Mouse (Mus musculus) hindbrain, embryonic 14.5 days (tissue): ENCODE measurements at regions not wholly inside any gene's neighbourhood (a gene's known extent, or its start where the extent isn't known, plus 50 kb on each side); places are given as distances from the start of the nearest gene placed in this dataset.

Source experiments
- ATAC-seq: fragments of 200-750 bp; cut with Nextera tagmentation; 2 replicates; pipeline ENCODE4 v1.8.0; 2017; ENCODE audit warnings: moderate number of reproducible peaks, mild to moderate bottlenecking, moderate TSS enrichment, moderate library complexity; ENCODE audit not compliant: low FRiP score
- DNase-seq: peaks from one replicate; pipeline ENCODE4 v3.0.0-alpha.2; 2015; ENCODE audit warnings: low spot score
- H3K27ac ChIP-seq: fragments of 300-500 bp; sonication (generic); 2 replicates; pipeline ENCODE4 v1.5.1; 2014; ENCODE audit warnings: mild to moderate bottlenecking, moderate library complexity
- H3K27me3 ChIP-seq: fragments of 300-500 bp; sonication (generic); 2 replicates; pipeline ENCODE4 v1.6.1; 2014; ENCODE audit warnings: mild to moderate bottlenecking, low read length, mixed read lengths; ENCODE audit not compliant: control insufficient read depth, insufficient read depth
- H3K36me3 ChIP-seq: fragments of 300-500 bp; sonication (generic); replicated peaks from 2 replicates; pipeline ENCODE4 v1.6.1; 2014; ENCODE audit not compliant: control insufficient read depth, insufficient read depth
- H3K4me1 ChIP-seq: fragments of 300-500 bp; sonication (generic); replicated peaks from 2 replicates; pipeline ENCODE4 v1.6.1; 2014; ENCODE audit warnings: antibody characterized with exemption, low read length, mixed read lengths; ENCODE audit not compliant: control insufficient read depth, insufficient read depth
- H3K4me2 ChIP-seq: fragments of 300-500 bp; sonication (generic); replicated peaks from 2 replicates; pipeline ENCODE4 v1.6.1; 2014; ENCODE audit warnings: mild to moderate bottlenecking, moderate library complexity
- H3K4me3 ChIP-seq: fragments of 300-500 bp; sonication (generic); replicated peaks from 2 replicates; pipeline ENCODE4 v1.5.1; 2014; ENCODE audit warnings: mild to moderate bottlenecking, low read length
- H3K9ac ChIP-seq: fragments of 300-500 bp; sonication (generic); 2 replicates; pipeline ENCODE4 v1.6.1; 2014
- H3K9me3 ChIP-seq: fragments of 300-500 bp; sonication (generic); 2 replicates; pipeline ENCODE4 v1.6.1; 2016; ENCODE audit warnings: low read length; ENCODE audit not compliant: control insufficient read depth
- WGBS: fragments of 180-500 bp; shearing (Covaris S2); extraction: QIAGEN DNeasy Blood & Tissue Kit; methylation state at CpG from one replicate; pipeline ENCODE4 v1.1.7; 2014; 5-methylcytosine and 5-hydroxymethylcytosine counted together

- H3K36me3 ChIP-seq: no peaks in the 10 kb centered on the region
- whole genome bisulfite sequencing: 28% methylated on average over 10 of the region's 10 CpGs
- no peaks in the 10 kb centered on the region for H3K9me3 ChIP-seq
- no peak overlapping the region for H3K4me3 ChIP-seq
- peaks cover 14% of the 10 kb centered on the region for H3K4me1 ChIP-seq
- DNase-seq (no peak), ATAC-seq (peak; percentile 41; the same call in 1 of the 2 replicates)
- H3K4me2 ChIP-seq: no peak overlapping the region
- H3K9ac ChIP-seq: no peak overlapping the region
- H3K27ac ChIP-seq: peak overlapping the region; percentile 48
- no peaks in the 10 kb centered on the region for H3K27me3 ChIP-seq
Measured at GRCm38 (mm10) chr6:50814936-50815500, 160.8 kb upstream of the Npvf start.

GRCm38 (mm10) chr6:50815579-50815978 is 161.3 kb upstream of the Npvf start:
- peaks cover 19% of the 10 kb centered on the region for H3K4me1 ChIP-seq
- peak; percentile 75; the same call in 1 of the 2 replicates for ATAC-seq
- H3K27me3 ChIP-seq: no peaks in the 10 kb centered on the region
- WGBS: 43% methylated on average over 8 of the region's 8 CpGs
- H3K9me3 ChIP-seq: no peaks in the 10 kb centered on the region
- no peak for DNase-seq
- no peak overlapping the region for H3K4me3 ChIP-seq
- peak overlapping the region; percentile 48; the same call in 1 of the 2 replicates for H3K27ac ChIP-seq
- H3K36me3 ChIP-seq: no peaks in the 10 kb centered on the region
- H3K4me2 ChIP-seq: no peak overlapping the region
- no peak overlapping the region for H3K9ac ChIP-seq

- Histone ChIP-seq H3K27ac (no peak overlapping the region), H3K36me3 (no peaks in the 10 kb centered on the region), H3K9me3 (no peaks in the 10 kb centered on the region), H3K4me3 (no peak overlapping the region), H3K4me1 (peaks cover 38% of the 10 kb centered on the region), H3K27me3 (no peaks in the 10 kb centered on the region), H3K4me2 (no peak overlapping the region), H3K9ac (no peak overlapping the region)
- DNase-seq: no peak
- no peak for ATAC-seq
- WGBS: 66% methylated on average over 10 of the region's 10 CpGs
Measured at GRCm38 (mm10) chr6:50817430-50817829, 163.2 kb upstream of the Npvf start.

GRCm38 (mm10) chr6:50818433-50818832 is 164.2 kb upstream of the Npvf start:
- Histone ChIP-seq H3K9me3 (no peaks in the 10 kb centered on the region), H3K36me3 (no peaks in the 10 kb centered on the region), H3K4me3 (no peak overlapping the region), H3K4me2 (no peak overlapping the region), H3K9ac (no peak overlapping the region), H3K4me1 (peaks cover 48% of the 10 kb centered on the region), H3K27ac (no peak overlapping the region), H3K27me3 (no peaks in the 10 kb centered on the region)
- ATAC-seq: no peak
- WGBS: 96% methylated on average over 5 of the region's 5 CpGs
- DNase-seq: no peak

- Histone ChIP-seq H3K27me3 (no peaks in the 10 kb centered on the region), H3K9me3 (no peaks in the 10 kb centered on the region), H3K9ac (no peak overlapping the region), H3K27ac (no peak overlapping the region), H3K4me1 (peaks cover 53% of the 10 kb centered on the region), H3K4me2 (no peak overlapping the region), H3K36me3 (no peaks in the 10 kb centered on the region), H3K4me3 (no peak overlapping the region)
- DNase-seq: no peak
- no peak for ATAC-seq
- WGBS: 63% methylated on average over 10 of the region's 10 CpGs
Measured at GRCm38 (mm10) chr6:50818891-50819541, 164.8 kb upstream of the Npvf start.

GRCm38 (mm10) chr6:50821401-50822235 is 167.4 kb upstream of the Npvf start:
- peak overlapping the region; percentile 80 for H3K27ac ChIP-seq
- no peak overlapping the region for H3K4me3 ChIP-seq
- H3K36me3 ChIP-seq: no peaks in the 10 kb centered on the region
- H3K4me1 ChIP-seq: peaks cover 43% of the 10 kb centered on the region
- H3K27me3 ChIP-seq: no peaks in the 10 kb centered on the region
- H3K9ac ChIP-seq: no peak overlapping the region
- no peaks in the 10 kb centered on the region for H3K9me3 ChIP-seq
- 25% methylated on average over 12 of the region's 12 CpGs for WGBS
- DNase-seq (peak; percentile 60), ATAC-seq (peak; percentile 52; the same call in 1 of the 2 replicates)
- no peak overlapping the region for H3K4me2 ChIP-seq

- Histone ChIP-seq H3K36me3 (no peaks in the 10 kb centered on the region), H3K4me3 (no peak overlapping the region), H3K9ac (no peak overlapping the region), H3K27ac (peak overlapping the region; percentile 80), H3K4me1 (peaks cover 43% of the 10 kb centered on the region), H3K4me2 (no peak overlapping the region), H3K27me3 (no peaks in the 10 kb centered on the region), H3K9me3 (no peaks in the 10 kb centered on the region)
- WGBS: 22% methylated on average over 18 of the region's 18 CpGs
- DNase-seq: no peak
- peak; percentile 56 for ATAC-seq
Measured at GRCm38 (mm10) chr6:50822236-50823151, 168.3 kb upstream of the Npvf start.

- Histone ChIP-seq H3K4me3 (no peak overlapping the region), H3K4me2 (no peak overlapping the region), H3K27ac (peak overlapping the region; percentile 80), H3K27me3 (no peaks in the 10 kb centered on the region), H3K36me3 (no peaks in the 10 kb centered on the region), H3K9me3 (no peaks in the 10 kb centered on the region), H3K4me1 (peaks cover 43% of the 10 kb centered on the region), H3K9ac (no peak overlapping the region)
- ATAC-seq: peak; percentile 55
- WGBS: 7% methylated on average over 18 of the region's 18 CpGs
- DNase-seq: no peak
Measured at GRCm38 (mm10) chr6:50823220-50823910, 169.1 kb upstream of the Npvf start.
